Mouse (Mus musculus): ENCODE measurements around the gene Adat3. TPM values are rescaled to one million over a fixed set of nuclear protein-coding genes. Genes with fewer than 3 reads are reported as not detected.
"Not testable (repeated sequence)": the region's sequence is repeated elsewhere in the genome, so short reads cannot be mapped to it uniquely, and the experiment has no call there.

Gene Adat3
- total RNA-seq, 2 experiments from 2014 or later: 3.9 to 5.1 TPM

GRCm38 (mm10) chr10:80578131-80578750 is 24.4 kb upstream of the Adat3 start:
- DNase-seq: peak; percentile 91

GRCm38 (mm10) chr10:80578911-80579310 is 23.8 kb upstream of the Adat3 start:
- DNase-seq: peak; percentile 69

- no peak for DNase-seq
Measured at GRCm38 (mm10) chr10:80583047-80583446, 19.6 kb upstream of the Adat3 start.

- DNase-seq: peak; percentile 53
Measured at GRCm38 (mm10) chr10:80584045-80584488, 18.6 kb upstream of the Adat3 start.

GRCm38 (mm10) chr10:80584642-80585552 is 17.8 kb upstream of the Adat3 start:
- no peak for DNase-seq

- no peak for DNase-seq
Measured at GRCm38 (mm10) chr10:80585581-80585980, 17.1 kb upstream of the Adat3 start.

GRCm38 (mm10) chr10:80586407-80587304 is 16.0 kb upstream of the Adat3 start:
- DNase-seq: no peak

- DNase-seq: no peak
Measured at GRCm38 (mm10) chr10:80587305-80587657, 15.4 kb upstream of the Adat3 start.

GRCm38 (mm10) chr10:80589127-80589878 is 13.4 kb upstream of the Adat3 start:
- DNase-seq: no peak

GRCm38 (mm10) chr10:80589879-80590854 is 12.5 kb upstream of the Adat3 start, which contains the start of gene Abhd17a:
Abhd17a (minus strand) TSS chr10:80590341.
- DNase-seq: peak; percentile 98

GRCm38 (mm10) chr10:80596318-80596717 is 6.4 kb upstream of the Adat3 start:
- peak; percentile 52 for DNase-seq

- DNase-seq: no peak
Measured at GRCm38 (mm10) chr10:80603364-80603763, 684 bp downstream of the Adat3 start.

GRCm38 (mm10) chr10:80604001-80604509 is 1.4 kb downstream of the Adat3 start:
- no peak for DNase-seq

GRCm38 (mm10) chr10:80604988-80605387 is 2.3 kb downstream of the Adat3 start:
- DNase-seq: no peak

GRCm38 (mm10) chr10:80605721-80606120 is 3.0 kb downstream of the Adat3 start, which contains the start of gene Gm49322:
Gm49322 (plus strand) TSS chr10:80606021.
- DNase-seq: not testable (repeated sequence)

- DNase-seq: no peak
Measured at GRCm38 (mm10) chr10:80606306-80606705, 3.6 kb downstream of the Adat3 start.

GRCm38 (mm10) chr10:80606737-80607350 is 4.2 kb downstream of the Adat3 start:
- DNase-seq: no peak

GRCm38 (mm10) chr10:80608435-80608834 is 5.8 kb downstream of the Adat3 start:
- DNase-seq: no peak

- no peak for DNase-seq
Measured at GRCm38 (mm10) chr10:80609269-80609924, 6.7 kb downstream of the Adat3 start.

Data from adrenal gland, postnatal 10 days (tissue).